Mouse (Mus musculus) CH12.LX (cell line): ENCODE results near the gene Wdr91. TPM values are rescaled to one million over a fixed set of nuclear protein-coding genes. Genes with fewer than 3 reads are reported as not detected.

Experiments used
- DNase-seq: peaks from one replicate; pipeline ENCODE4 v3.0.0-alpha.2; 2013; ENCODE audit errors: extremely low read depth
- H3K27ac ChIP-seq: 2 replicates; pipeline ENCODE4 v1.5.1; 2012; ENCODE audit warnings: low read depth, mild to moderate bottlenecking, control low read depth, moderate library complexity; ENCODE audit not compliant: insufficient read depth
- H3K27me3 ChIP-seq: replicated peaks from 2 replicates; pipeline ENCODE3; 2012; ENCODE audit warnings: inconsistent platforms
- H3K36me3 ChIP-seq, 2 experiments: replicated peaks in 1 of 2; 2 replicates each; pipeline versions ENCODE3 to v1.6.1; 2012; ENCODE audit warnings: inconsistent platforms in 1 of 2, low read length in 1 of 2, mild to moderate bottlenecking in 1 of 2, mixed read lengths in 1 of 2, moderate library complexity in 1 of 2; ENCODE audit not compliant: control insufficient read depth in 1 of 2, insufficient read depth in 1 of 2
- H3K4me1 ChIP-seq, 2 experiments: 2 replicates each; pipeline ENCODE4 v1.6.1; 2012; ENCODE audit warnings: inconsistent platforms in 1 of 2, moderate library complexity in 1 of 2; ENCODE audit not compliant: insufficient read depth in 2 of 2, control insufficient read depth in 1 of 2
- H3K4me2 ChIP-seq: 2 replicates; pipeline ENCODE4 v1.6.1; 2012; ENCODE audit warnings: low read depth, mild to moderate bottlenecking, control low read depth; ENCODE audit not compliant: poor library complexity, insufficient read depth, severe bottlenecking
- H3K4me3 ChIP-seq, 3 experiments: fragments of 150-350 bp in 1 of 3; sonication (generic) in 1 of 3; replicated peaks in 1 of 3; 2 replicates each; pipeline versions ENCODE3 to v1.5.1; 2011 to 2012; ENCODE audit warnings: low read depth in 2 of 3, low read length in 2 of 3, mild to moderate bottlenecking in 2 of 3, moderate library complexity in 2 of 3, control low read depth in 1 of 3, improper control_type of control experiment in 1 of 3, inconsistent platforms in 1 of 3, mixed read lengths in 1 of 3; ENCODE audit not compliant: poor library complexity in 1 of 3
- H3K79me2 ChIP-seq: replicated peaks from 2 replicates; pipeline ENCODE4 v1.6.1; 2012; ENCODE audit warnings: mild to moderate bottlenecking, moderate library complexity; ENCODE audit not compliant: control insufficient read depth, poor library complexity, insufficient read depth, severe bottlenecking; ENCODE audit errors: extremely low read depth
- H3K9ac ChIP-seq: 2 replicates; pipeline ENCODE4 v1.6.1; 2012; ENCODE audit warnings: low read depth, mild to moderate bottlenecking, control low read depth, moderate library complexity; ENCODE audit not compliant: insufficient read depth
- H3K9me3 ChIP-seq: replicated peaks from 2 replicates; pipeline ENCODE3; 2012; ENCODE audit warnings: low read length, inconsistent platforms, mixed read lengths
- ELF1 ChIP-seq: IDR thresholded peaks from 2 replicates; pipeline ENCODE4 v1.6.1; 2014; ENCODE audit warnings: low read depth, mild to moderate bottlenecking, inconsistent platforms, low read length, improper control_type of control experiment
- EP300 ChIP-seq: IDR thresholded peaks from 2 replicates; pipeline ENCODE4 v1.6.1; 2011; ENCODE audit warnings: low read length, improper control_type of control experiment
- ETS1 ChIP-seq: conservative IDR thresholded peaks from 2 replicates; pipeline ENCODE4 v1.6.1; 2012; ENCODE audit warnings: low read depth, mild to moderate bottlenecking, inconsistent platforms, low read length, improper control_type of control experiment, moderate library complexity
- HCFC1 ChIP-seq: IDR thresholded peaks from 2 replicates; pipeline ENCODE4 v1.6.1; 2012; ENCODE audit warnings: low read depth, mild to moderate bottlenecking, inconsistent platforms, low read length, improper control_type of control experiment
- MAFK ChIP-seq: IDR thresholded peaks from 2 replicates; pipeline ENCODE4 v1.6.1; 2011; ENCODE audit warnings: low read length, improper control_type of control experiment; ENCODE audit not compliant: insufficient replicate concordance
- MYC ChIP-seq: IDR thresholded peaks from 2 replicates; pipeline ENCODE4 v1.6.1; 2011; ENCODE audit warnings: low read depth, mild to moderate bottlenecking, improper control_type of control experiment, low read length
- RCOR1 ChIP-seq: conservative IDR thresholded peaks from 2 replicates; pipeline ENCODE4 v1.6.1; 2012; ENCODE audit warnings: low read depth, mild to moderate bottlenecking, inconsistent platforms, low read length, improper control_type of control experiment
- TBP ChIP-seq: conservative IDR thresholded peaks from 2 replicates; pipeline ENCODE4 v1.6.1; 2011; ENCODE audit warnings: low read depth, low read length, improper control_type of control experiment
- UBTF ChIP-seq: IDR thresholded peaks from 2 replicates; pipeline ENCODE4 v1.6.1; 2012; ENCODE audit warnings: low read depth, mild to moderate bottlenecking, inconsistent platforms, low read length, improper control_type of control experiment, moderate library complexity
- USF1 ChIP-seq: IDR thresholded peaks from 2 replicates; pipeline ENCODE4 v1.6.1; 2014; ENCODE audit warnings: low read depth, mild to moderate bottlenecking, inconsistent platforms, low read length, improper control_type of control experiment
- USF2 ChIP-seq: conservative IDR thresholded peaks from 2 replicates; pipeline ENCODE4 v1.6.1; 2011; ENCODE audit warnings: low read depth, low read length, improper control_type of control experiment
- ZNF384 ChIP-seq: IDR thresholded peaks from 2 replicates; pipeline ENCODE4 v1.6.1; 2012; ENCODE audit warnings: low read depth, low read length, improper control_type of control experiment, inconsistent platforms
- dilution Hi-C: fragments of 300-500 bp; cut with MboI; formaldehyde crosslinking; loops from 2 replicates; pipeline ENCODE4 v1.14.3; 2020; ENCODE audit warnings: low sequenced_read_pairs; ENCODE audit not compliant: extremely low pct_unique_long_range_greater_than_20kb, extremely low pct_ligation_motif_present
- in situ Hi-C: fragments of 300-500 bp; cut with MboI; formaldehyde crosslinking; loops from 3 replicates; pipeline ENCODE4 v1.14.3; 2019; ENCODE audit warnings: low sequenced_read_pairs, low pct_ligation_motif_present, low pct_unique_long_range_greater_than_20kb, mixed read lengths
- polyA plus RNA-seq: library from polyadenylated mRNA; unstranded; fragments of >175 nt; gene quantifications from 2 replicates; pipeline ENCODE4 v1.2.1, GENCODE M21; 2012; ENCODE audit warnings: low read depth; ENCODE audit not compliant: insufficient read length
- total RNA-seq, 2 experiments: library from RNA; depleted of rRNA; stranded (reverse); fragments of 300-350 nt in 1 of 2; fragments of >200 nt in 1 of 2; gene quantifications; 2 replicates each; pipeline ENCODE4 v1.2.3; 2012 to 2014

Gene Wdr91
- total and polyA plus RNA-seq, 3 experiments: 10.6 to 26.5 (median 19.2) TPM

DNA sequence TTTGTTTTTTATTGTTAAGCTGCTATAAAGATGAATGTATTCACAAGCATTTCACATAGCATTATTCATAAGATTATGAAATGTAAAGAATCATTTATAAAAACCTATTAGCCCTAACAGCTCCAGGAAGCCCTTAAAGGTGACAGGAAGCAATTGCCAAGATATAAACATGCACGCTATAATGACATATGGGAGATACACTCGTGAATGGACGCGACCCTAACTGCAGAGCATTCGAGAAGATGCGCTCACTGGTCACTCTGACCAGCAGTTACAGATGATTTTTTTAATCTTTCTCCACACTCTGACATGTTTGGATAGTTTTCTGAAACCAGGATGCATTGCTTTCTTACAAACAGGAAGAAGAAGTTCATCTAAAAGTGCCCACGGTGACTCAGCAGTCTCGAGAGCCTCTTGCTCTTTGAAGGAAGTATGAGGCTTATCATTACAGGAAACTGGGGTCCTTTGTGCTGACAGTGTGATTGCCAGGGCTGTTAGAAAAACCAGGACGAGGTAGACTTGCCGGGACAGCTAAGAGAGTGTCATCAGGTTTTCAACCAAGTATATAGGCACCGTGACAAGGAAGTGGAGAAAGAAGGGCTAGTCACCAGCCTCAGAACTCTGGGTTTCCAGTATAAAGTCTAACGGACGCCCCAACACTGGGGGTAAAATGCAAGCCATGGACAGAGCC, 41.3 kb downstream of the Wdr91 start:
- Histone ChIP-seq H3K4me2 (no peak overlapping the region), H3K4me3 (no peak overlapping the region), H3K79me2 (no peaks in the 10 kb centered on the region; the same call in 1 of the 2 replicates), H3K9me3 (no peaks in the 10 kb centered on the region), H3K27ac (no peak overlapping the region), H3K27me3 (no peaks in the 10 kb centered on the region), H3K36me3 (peaks cover 21 to 38% of the 10 kb centered on the region in 2 experiments), H3K9ac (no peak overlapping the region), H3K4me1 (peaks cover 27 to 73% of the 10 kb centered on the region in 2 experiments)
- in situ Hi-C loops (no loop called here), dilution Hi-C loops (no loop called here)
- peak; percentile 56 for DNase-seq
- TF ChIP-seq MAFK: peak; percentile 35; the same call in 1 of the 2 replicates
- TF ChIP-seq UBTF: no peak
- no peak for TF ChIP-seq USF1
- TF ChIP-seq HCFC1: no peak
- no peak for TF ChIP-seq ETS1

- Histone ChIP-seq H3K36me3 (peaks cover 19 to 31% of the 10 kb centered on the region in 2 experiments), H3K9ac (no peak overlapping the region), H3K4me3 (no peak overlapping the region), H3K4me1 (peaks cover 30 to 77% of the 10 kb centered on the region in 2 experiments), H3K9me3 (no peaks in the 10 kb centered on the region), H3K27ac (no peak overlapping the region), H3K79me2 (no peaks in the 10 kb centered on the region; the same call in 1 of the 2 replicates), H3K4me2 (no peak overlapping the region), H3K27me3 (no peaks in the 10 kb centered on the region)
- no peak for TF ChIP-seq TBP
- no peak for TF ChIP-seq USF2
- TF ChIP-seq ZNF384: no peak
- no peak for TF ChIP-seq RCOR1
- no peak for TF ChIP-seq MYC
- no peak for TF ChIP-seq ELF1
- no peak for TF ChIP-seq MAFK
- no peak for TF ChIP-seq EP300
- dilution Hi-C loops (no loop called here), in situ Hi-C loops (no loop called here)
- no peak for DNase-seq
These were observed 42.0 kb downstream of the Wdr91 start for GRCm38 (mm10) chr6:34868507-34869217.
